Mouse (Mus musculus): ENCODE results near the gene Hesx1.

- TF ChIP-seq CTCF (IDR thresholded peaks at IDR 0.05; ENCODE audit: low read depth, low read length) (no peak), GATA2 (IDR thresholded peaks at IDR 0.05; ENCODE audit: borderline replicate concordance, low read depth, low read length) (no peak), POLR2AphosphoS5 (IDR thresholded peaks at IDR 0.05; ENCODE audit: insufficient replicate concordance, low read depth, low read length) (no peak)
These were observed 13.2 kb upstream of the Hesx1 start for GRCm38 (mm10) chr14:26981021-26981420.
